Mouse (Mus musculus) cerebellum, adult 9-11 months (tissue): ENCODE measurements around the gene Zbtb20.

Source experiments
- DNase-seq: peaks from one replicate; pipeline ENCODE4 v3.0.0; 2022

Gene Zbtb20

DNA sequence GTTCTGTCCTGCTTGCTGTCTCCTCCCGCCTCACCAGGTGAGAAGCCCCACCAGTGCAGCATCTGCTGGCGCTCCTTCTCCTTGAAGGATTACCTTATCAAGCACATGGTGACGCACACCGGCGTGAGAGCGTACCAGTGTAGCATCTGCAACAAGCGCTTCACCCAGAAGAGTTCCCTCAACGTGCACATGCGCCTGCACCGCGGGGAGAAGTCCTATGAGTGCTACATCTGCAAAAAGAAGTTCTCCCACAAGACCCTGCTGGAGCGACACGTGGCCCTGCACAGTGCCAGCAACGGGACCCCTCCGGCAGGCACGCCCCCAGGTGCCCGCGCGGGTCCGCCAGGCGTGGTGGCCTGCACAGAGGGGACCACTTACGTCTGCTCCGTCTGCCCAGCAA, 742.6 kb downstream of the Zbtb20 start:
- DNase-seq, result no peak

GRCm38 (mm10) chr16:43619277-43619676, 743.6 kb downstream of the Zbtb20 start:
- DNase-seq, result no peak

DNA sequence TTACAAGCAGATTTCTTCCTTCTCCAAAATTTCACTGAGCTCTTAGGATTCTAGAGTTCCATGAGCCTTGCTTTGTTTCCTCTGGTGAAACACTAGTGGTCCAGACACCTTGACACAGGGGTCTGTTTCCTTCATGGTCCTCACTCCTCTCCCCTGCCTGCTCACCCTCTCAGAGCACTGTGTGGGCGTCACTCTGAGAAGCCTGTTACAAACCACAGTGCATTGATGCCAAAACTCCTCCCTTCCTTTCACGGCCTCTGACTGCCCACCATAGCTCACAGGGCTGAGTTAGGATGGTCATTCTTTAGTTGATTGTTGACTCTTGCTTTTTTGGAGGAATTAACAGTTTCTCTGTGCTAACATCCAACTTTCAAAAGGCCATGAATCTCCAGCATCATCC, 744.7 kb downstream of the Zbtb20 start:
- no peak for DNase-seq

GRCm38 (mm10) chr16:43623315-43624000, 747.8 kb downstream of the Zbtb20 start:
- DNase-seq, result no peak

- DNase-seq, result no peak
Measured at GRCm38 (mm10) chr16:43624876-43625275, 749.2 kb downstream of the Zbtb20 start.

GRCm38 (mm10) chr16:43625289-43625688, 749.6 kb downstream of the Zbtb20 start:
- no peak for DNase-seq

DNA sequence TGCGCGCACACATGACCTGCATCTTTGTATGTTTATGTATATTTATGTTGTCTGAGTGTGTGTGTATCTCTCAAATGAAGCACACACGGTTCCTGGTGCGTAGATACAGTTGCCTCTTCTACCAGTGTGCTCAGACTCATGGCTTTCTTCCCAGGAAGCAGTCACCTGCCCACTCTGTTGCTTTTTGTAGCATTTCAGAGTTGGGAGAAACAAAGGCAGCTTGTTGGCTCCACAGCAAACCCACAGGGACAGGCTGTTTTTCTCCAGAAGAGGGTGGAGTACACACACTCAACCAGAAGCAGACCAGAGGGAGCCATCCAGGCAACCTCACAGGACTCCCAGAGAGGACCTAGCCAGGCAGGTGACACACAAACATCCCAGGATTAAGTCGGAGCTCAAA, 750.3 kb downstream of the Zbtb20 start:
- DNase-seq, result no peak

DNA sequence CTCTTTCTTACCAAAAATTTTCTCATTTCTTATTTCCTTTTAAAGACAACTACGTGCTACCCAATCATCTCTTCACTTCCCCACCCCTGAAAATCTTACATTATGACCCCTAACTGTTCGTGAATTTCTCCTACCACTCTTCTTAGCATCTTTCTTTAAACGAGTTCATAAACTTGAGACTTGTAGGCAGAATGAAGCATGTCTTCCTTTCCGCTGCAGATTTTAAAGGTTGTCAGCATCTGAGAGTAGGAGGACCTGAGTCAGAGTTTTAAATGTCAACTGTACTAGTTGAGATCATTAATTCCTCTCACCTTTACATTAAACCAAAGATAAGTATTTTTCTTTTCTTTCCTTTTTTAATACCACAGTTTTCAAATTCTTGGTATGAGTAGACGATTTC, 753.0 kb downstream of the Zbtb20 start:
- no peak for DNase-seq

DNA sequence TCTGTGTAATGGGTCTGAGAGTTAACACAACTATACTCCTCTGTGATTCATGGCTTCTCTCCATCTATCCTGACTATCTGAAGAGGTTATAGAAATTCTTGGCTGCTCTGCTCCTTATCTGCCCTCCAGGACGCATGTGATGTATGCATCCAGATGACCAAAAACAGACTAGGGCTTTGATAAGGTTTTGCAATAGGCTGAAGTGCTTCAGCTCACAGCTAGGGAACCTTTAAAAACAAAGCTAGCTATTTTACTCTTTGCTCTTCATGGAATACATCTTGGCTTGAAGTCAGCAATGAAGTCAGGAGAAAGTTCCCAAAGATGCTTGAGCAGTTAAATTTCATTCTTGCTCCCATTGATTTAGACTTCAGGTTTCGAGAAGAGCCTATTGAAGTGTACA, 756.1 kb downstream of the Zbtb20 start:
- DNase-seq, result no peak

DNA sequence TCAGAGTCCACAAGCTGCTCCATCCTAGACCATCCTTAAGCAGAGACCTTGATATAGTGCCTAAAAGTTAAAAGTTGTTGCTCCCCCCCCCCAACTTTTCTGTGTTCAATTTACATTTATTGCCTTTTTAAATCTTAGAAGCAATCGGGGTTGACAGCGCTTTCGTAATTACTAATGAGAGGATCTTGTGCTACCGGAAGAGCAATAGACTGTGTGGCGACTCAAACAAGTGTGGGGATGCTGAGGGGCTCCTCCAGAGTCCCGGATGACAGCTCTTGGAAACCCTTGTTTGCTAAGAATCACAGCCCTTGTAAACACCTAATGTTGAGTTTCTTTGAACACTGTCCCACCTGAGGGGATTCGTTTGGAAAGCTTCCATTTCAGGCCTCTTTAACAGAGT, 758.4 kb downstream of the Zbtb20 start:
- no peak for DNase-seq

- no peak for DNase-seq
Measured at GRCm38 (mm10) chr16:43637241-43637640, 761.6 kb downstream of the Zbtb20 start.

GRCm38 (mm10) chr16:43638406-43639049, 762.8 kb downstream of the Zbtb20 start:
- DNase-seq, result peak; percentile 36

DNA sequence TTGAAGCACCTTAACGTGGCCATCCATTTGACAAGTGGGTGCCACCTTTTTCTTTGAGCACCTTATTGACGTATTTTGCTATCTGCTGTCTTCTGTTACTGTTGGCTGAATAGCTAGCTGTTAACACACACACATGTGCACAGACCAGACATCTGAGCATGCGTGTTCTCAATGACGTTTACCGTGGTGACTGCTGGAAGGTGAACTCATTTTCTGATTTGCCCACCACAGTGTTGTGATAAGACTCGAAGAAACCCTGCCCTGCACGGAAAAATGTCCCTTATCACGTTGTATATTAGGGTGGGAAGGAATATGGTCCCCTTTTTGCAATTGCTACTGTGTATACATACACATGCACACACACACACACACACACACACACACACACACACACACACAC, 765.5 kb downstream of the Zbtb20 start:
- no peak for DNase-seq

DNA sequence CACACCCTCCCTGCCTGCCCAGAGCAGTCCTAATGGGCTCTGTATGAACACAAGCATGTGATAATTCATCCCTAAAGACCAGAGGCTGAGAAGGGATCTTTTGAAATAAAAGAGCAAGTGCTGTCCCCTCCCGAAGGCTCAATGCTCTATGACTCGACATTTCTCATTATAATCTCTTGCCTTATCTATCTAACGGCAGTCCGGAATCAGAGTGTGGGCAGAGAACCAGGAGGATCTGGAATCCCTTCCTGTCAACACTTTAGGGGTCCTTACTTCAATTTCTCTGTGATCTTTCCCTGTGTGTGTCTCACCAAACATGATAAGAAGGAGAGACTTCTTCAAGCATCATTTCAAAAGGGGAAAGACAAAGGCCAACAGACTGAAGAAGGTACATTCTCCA, 770.2 kb downstream of the Zbtb20 start:
- no peak for DNase-seq

- DNase-seq, result no peak
Measured at GRCm38 (mm10) chr16:43646943-43647342, 771.3 kb downstream of the Zbtb20 start.

DNA sequence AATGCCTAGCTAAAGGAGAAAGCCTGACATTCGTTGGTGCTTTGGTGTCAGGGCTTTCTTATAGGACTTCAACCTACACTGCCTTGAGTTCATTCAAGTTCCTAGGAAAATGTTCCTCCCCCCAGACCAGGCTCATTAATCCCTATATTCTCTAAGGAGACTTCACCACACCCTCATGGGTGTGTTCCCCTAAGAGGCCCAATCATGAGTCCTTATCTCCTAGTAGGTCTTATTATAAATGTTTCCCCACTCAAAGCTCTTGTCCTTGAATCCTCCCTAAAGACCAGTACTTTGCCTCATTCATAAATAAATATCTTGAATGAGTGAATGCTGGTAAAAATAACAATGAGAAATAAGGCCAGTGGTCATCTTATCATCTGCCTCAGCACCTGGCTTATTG, 772.0 kb downstream of the Zbtb20 start:
- DNase-seq, result no peak

DNA sequence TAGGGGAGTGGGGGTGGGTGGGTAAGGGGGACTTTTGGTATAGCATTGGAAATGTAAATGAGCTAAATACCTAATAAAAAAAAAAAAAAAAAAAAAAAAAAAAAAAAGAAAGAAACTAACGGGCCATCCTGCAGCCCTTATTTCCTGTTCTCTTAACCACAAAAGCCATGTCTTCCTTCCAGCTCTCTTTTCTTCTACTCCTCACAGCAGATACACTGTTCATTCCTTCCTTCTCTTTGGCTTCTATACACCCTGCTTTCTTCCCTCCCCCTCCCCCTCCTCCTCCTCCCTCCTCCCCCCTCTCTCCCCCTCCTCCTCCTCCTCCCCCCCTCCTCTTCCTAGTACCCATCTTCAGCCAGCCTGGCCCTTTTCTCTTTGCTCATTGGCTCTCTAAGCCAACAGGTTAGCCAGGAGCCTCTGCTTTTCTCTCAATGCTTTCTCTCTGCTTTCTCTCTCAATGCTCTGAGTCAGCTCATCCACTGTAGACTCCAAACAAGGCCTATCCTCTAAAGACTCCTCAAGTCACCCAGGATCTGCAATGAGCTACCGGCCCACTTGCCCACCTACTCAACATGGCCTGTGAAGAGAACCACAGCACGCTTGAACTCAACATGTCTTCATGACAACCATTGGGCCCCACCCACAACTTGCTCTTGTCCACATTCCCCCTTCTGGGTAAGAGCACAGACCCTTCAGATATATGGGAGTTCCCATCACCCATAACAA, 774.8 kb downstream of the Zbtb20 start:
- DNase-seq, result no peak

DNA sequence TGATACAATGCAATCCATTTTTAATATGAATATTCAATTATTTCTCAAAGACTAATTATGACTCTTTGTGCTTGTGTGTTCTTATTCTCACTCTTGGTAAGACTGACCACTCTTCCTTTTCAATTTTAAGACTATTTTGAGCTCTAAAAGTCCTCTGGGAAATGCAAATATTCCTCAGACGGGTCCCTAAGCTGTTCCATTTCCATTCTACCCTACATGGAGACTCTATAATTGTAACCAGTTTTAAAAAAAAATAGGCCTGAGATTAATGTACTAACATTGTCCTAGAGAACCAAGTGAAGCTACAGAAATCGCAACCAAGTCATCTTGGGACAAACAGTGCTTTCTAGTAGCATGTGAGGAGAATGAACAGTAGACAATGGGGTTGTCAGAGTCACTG, 777.6 kb downstream of the Zbtb20 start:
- DNase-seq, result no peak

- DNase-seq, result no peak
Measured at GRCm38 (mm10) chr16:43654269-43654668, 778.6 kb downstream of the Zbtb20 start.

- DNase-seq, result no peak
Measured at GRCm38 (mm10) chr16:43655183-43655787, 779.6 kb downstream of the Zbtb20 start.

DNA sequence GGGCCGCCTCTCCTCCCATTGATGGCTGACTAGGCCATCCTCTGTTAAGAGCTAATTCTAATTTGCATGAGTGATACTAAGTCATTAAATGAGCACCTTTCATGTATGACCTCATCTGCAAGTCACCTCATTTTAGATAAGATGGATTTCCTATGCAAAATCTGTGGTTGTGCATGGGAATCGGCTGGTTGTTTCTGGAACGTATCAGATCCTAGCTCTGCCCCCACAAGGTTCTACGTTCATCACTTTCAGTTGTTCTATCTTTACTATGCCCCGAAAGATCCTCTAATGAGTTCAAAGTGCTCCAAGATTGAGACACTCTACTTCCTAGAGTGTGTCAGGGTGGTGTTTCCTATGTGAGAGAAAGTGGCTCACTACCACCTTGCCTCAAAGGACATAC, 785.9 kb downstream of the Zbtb20 start:
- no peak for DNase-seq

DNA sequence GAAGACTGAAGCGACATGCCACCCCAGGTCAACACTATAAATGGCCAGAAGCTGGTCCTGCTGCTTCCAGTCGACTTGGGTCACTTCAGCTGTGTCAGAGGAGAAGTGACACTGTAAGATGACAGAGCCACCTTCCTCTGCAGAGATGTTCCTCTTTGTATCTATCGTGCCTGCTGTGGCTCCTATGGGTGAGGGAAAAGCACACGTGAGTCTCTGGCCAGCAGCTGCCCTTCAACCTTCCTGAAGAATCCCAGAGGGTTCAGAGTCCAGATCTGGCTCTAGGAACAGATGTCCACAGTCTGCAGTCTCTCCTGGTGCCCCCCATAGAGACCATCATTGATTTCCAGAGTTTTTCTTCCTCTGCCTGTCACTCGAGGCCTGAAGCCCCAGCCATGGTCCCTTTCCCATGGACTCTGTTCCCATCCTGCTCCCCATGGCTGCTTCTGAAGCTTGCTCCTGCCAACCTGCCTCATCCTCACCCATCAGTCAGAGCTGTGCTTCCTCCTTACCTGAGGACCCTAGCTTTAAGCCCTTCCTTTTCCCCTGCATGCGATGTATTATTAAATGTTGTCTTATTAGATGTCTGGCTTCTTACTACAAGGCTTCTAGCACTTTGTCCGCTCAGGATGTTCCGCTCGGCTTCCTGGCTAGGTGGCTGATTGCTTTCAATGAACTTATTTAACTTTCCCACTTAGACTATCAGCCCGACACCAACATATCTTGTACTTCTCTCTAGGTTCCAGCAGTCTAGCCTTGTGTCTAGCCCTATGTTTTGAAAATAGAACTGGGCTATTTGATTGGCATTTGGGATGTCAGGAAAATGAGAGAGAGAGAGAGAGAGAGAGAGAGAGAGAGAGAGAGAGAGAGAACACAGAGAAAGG, 786.7 kb downstream of the Zbtb20 start:
- DNase-seq, result no peak
